ENCODE assay signal across 17 mouse cellular contexts in the genomic region with DNA sequence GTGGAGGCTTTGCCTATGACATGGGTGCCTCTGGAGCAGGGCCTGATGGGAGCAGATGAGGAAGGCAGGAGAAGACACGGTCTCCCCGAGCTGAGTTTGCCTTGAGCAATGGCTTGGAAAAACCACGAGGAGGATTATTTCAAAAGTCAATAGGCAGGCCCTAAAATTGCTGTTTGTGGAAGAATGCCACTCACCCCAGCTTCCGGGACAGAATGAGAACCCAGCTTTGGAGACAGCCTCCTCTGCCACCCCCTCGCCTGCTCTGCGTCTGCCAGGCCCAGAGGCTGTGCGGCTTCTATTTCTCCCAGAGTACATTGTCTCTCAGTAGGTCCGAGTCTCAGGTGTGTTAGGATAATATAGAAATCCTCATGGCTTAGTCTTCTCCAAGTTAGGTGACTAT.
A peak's percentile ranks its signal among the peaks of the same experiment; 100 is the strongest.
DNase-seq lines count a peak whose midpoint lies in the region; ATAC-seq and TF ChIP-seq lines count a peak whose summit lies in the region.
"Had no signal": no experiment of that assay in that cellular context is flagged by ENCODE, and none has a peak within 500 bp of the region (broad histone marks: within the 10 kb centered on the region; RNA-seq: fewer than 3 reads in every experiment).

No protein-coding gene starts in this region.

- H3K4me2 ChIP-seq in hindbrain, postnatal 0 days (ENCODE audit: low read depth, low read length): no peak overlapping the region
- no peak overlapping the region for H3K4me2 ChIP-seq in hindbrain, embryonic 14.5 days (replicated peaks)
- H3K4me2 ChIP-seq: liver, embryonic 15.5 days had no signal

- ATAC-seq in hindbrain, postnatal 0 days: no peak
- ATAC-seq in hindbrain, embryonic 14.5 days (ENCODE audit: low FRiP score): no peak
- ATAC-seq: CD4-positive, CD25-positive, alpha-beta regulatory T cell, adult 4 months had no signal

- H3K9me3 ChIP-seq in hindbrain, postnatal 0 days (ENCODE audit: low read length): no peaks in the 10 kb centered on the region
- H3K9me3 ChIP-seq in hindbrain, embryonic 14.5 days (ENCODE audit: control insufficient read depth, low read length): no peaks in the 10 kb centered on the region
- H3K9me3 ChIP-seq: limb, embryonic 12.5 days; liver, embryonic 15.5 days; midbrain, embryonic 12.5 days had no signal

- no peaks in the 10 kb centered on the region for H3K27me3 ChIP-seq in hindbrain, postnatal 0 days (ENCODE audit: insufficient read depth, low read length)
- no peaks in the 10 kb centered on the region for H3K27me3 ChIP-seq in hindbrain, embryonic 14.5 days (ENCODE audit: control insufficient read depth, insufficient read depth, low read length)
- H3K27me3 ChIP-seq: liver, embryonic 15.5 days; midbrain, embryonic 12.5 days had no signal

- no peak overlapping the region for H3K9ac ChIP-seq in hindbrain, postnatal 0 days (replicated peaks; ENCODE audit: low read length)
- no peak overlapping the region for H3K9ac ChIP-seq in hindbrain, embryonic 14.5 days
- H3K9ac ChIP-seq: limb, embryonic 12.5 days; liver, embryonic 15.5 days; midbrain, embryonic 12.5 days had no signal

- H3K4me3 ChIP-seq in hindbrain, postnatal 0 days (ENCODE audit: low read length): no peak overlapping the region
- H3K4me3 ChIP-seq in hindbrain, embryonic 14.5 days (replicated peaks; ENCODE audit: low read length): no peak overlapping the region
- no peak overlapping the region for H3K4me3 ChIP-seq in layer of hippocampus, adult 2 months
- H3K4me3 ChIP-seq: gastrocnemius, adult 2 months; liver, embryonic 15.5 days; myocyte had no signal

- H3K27ac ChIP-seq in hindbrain, postnatal 0 days: 0 out of 2 replicates have a peak overlapping the region, but pooled peaks have one; percentile 65
- no peak overlapping the region for H3K27ac ChIP-seq in hindbrain, embryonic 14.5 days
- peak overlapping the region; percentile 95 for H3K27ac ChIP-seq in layer of hippocampus, adult 2 months
- H3K27ac ChIP-seq: gastrocnemius, adult 2 months; limb, embryonic 12.5 days; liver, embryonic 15.5 days; midbrain, embryonic 12.5 days had no signal

- H3K4me1 ChIP-seq in hindbrain, postnatal 0 days (ENCODE audit: insufficient read depth, low read length): peaks cover 5% of the 10 kb centered on the region; the same call in 1 of the 2 replicates
- peaks cover 14% of the 10 kb centered on the region; the same call in 1 of the 2 replicates for H3K4me1 ChIP-seq in hindbrain, embryonic 14.5 days (replicated peaks; ENCODE audit: control insufficient read depth, insufficient read depth, low read length)
- H3K4me1 ChIP-seq: liver, embryonic 15.5 days had no signal

- H3K36me3 ChIP-seq in hindbrain, postnatal 0 days (ENCODE audit: insufficient read depth, low read length): no peaks in the 10 kb centered on the region
- H3K36me3 ChIP-seq in hindbrain, embryonic 14.5 days (replicated peaks; ENCODE audit: control insufficient read depth, insufficient read depth): no peaks in the 10 kb centered on the region
- H3K36me3 ChIP-seq: limb, embryonic 12.5 days; liver, embryonic 15.5 days; midbrain, embryonic 12.5 days had no signal

- DNase-seq in hindbrain, postnatal 0 days (ENCODE audit: low spot score): no peak
- DNase-seq in hindbrain, embryonic 14.5 days (ENCODE audit: low spot score): no peak
- DNase-seq in cerebellum, adult 9-11 months: peak; percentile 52
- peak; percentile 58 to 63 for DNase-seq in layer of hippocampus, adult 2 months (ENCODE audit: low spot score in 2 of 2)
- DNase-seq in left cerebral cortex, postnatal 36 days (ENCODE audit: low spot score in 2 of 2): peak; percentile 71 to 78
- no peak for DNase-seq in spleen, postnatal 36 days (ENCODE audit: low spot score in 2 of 2)
- no peak for DNase-seq in kidney, adult 9 months
- DNase-seq: adrenal gland, postnatal 36 days; gastrocnemius, adult 2 months; kidney, postnatal 10 days; lung, postnatal 36 days; thymus, adult 2 months had no signal

- intact Hi-C loops in left cerebral cortex, postnatal 36 days (cut with DNase I): loop anchor here (5.0 kb wide), 2 partner anchors 65 to 115 kb away; a partner anchor contains a TSS

- TF ChIP-seq CTCF in hindbrain, postnatal 0 days (IDR thresholded peaks at IDR 0.05; ENCODE audit: low read depth): no peak
- TF ChIP-seq CTCF in layer of hippocampus, adult 2 months (conservative IDR thresholded peaks at IDR 0.05): no peak

- 84% methylated on average over 8 of the region's 8 CpGs for WGBS in hindbrain, postnatal 0 days
- WGBS in hindbrain, embryonic 14.5 days: 87% methylated on average over 8 of the region's 8 CpGs

Comparison
In these comparisons a context has a peak if more than half of its experiments do, and no peak if none do; other contexts are left out.
1. DNase-seq: peak in cerebellum, adult 9-11 months (single experiment), layer of hippocampus, adult 2 months (2 of 2) and left cerebral cortex, postnatal 36 days (2 of 2); none in hindbrain, postnatal 0 days (single experiment), hindbrain, embryonic 14.5 days (single experiment), spleen, postnatal 36 days (0 of 2) and kidney, adult 9 months (single experiment).